Mouse (Mus musculus) stomach, embryonic 14.5 days (tissue): Measurements from ENCODE around the gene Tmem9b. TPM values are rescaled to one million over a fixed set of nuclear protein-coding genes. Genes with fewer than 3 reads are reported as not detected.

Experiments used
- ATAC-seq: fragments of 200-750 bp; cut with Nextera tagmentation; 2 replicates; pipeline ENCODE4 v1.8.0; 2017; ENCODE audit warnings: low read depth, moderate TSS enrichment; ENCODE audit not compliant: insufficient number of reproducible peaks, insufficient read depth, low FRiP score
- H3K27ac ChIP-seq: fragments of 300-500 bp; sonication (generic); 2 replicates; pipeline ENCODE4 v1.5.1; 2014; ENCODE audit warnings: mild to moderate bottlenecking, low read length, moderate library complexity, mixed read lengths
- H3K27me3 ChIP-seq: fragments of 300-500 bp; sonication (generic); 2 replicates; pipeline ENCODE4 v1.6.1; 2014; ENCODE audit warnings: low read length, control low read depth, mixed read lengths; ENCODE audit not compliant: control insufficient read depth, insufficient read depth
- H3K36me3 ChIP-seq: fragments of 300-500 bp; sonication (generic); 2 replicates; pipeline ENCODE4 v1.6.1; 2014; ENCODE audit warnings: mild to moderate bottlenecking, control low read depth, low read length, moderate library complexity, mixed read lengths; ENCODE audit not compliant: control insufficient read depth, insufficient read depth
- H3K4me1 ChIP-seq: fragments of 300-500 bp; sonication (generic); 2 replicates; pipeline ENCODE4 v1.6.1; 2014; ENCODE audit warnings: low read length, control low read depth, mixed read lengths; ENCODE audit not compliant: control insufficient read depth, insufficient read depth
- H3K4me2 ChIP-seq: fragments of 300-500 bp; sonication (generic); replicated peaks from 2 replicates; pipeline ENCODE4 v1.6.1; 2014; ENCODE audit warnings: low read depth, low read length, control low read depth
- H3K4me3 ChIP-seq: fragments of 300-500 bp; sonication (generic); 2 replicates; pipeline ENCODE4 v1.5.1; 2014; ENCODE audit warnings: low read depth, low read length, control low read depth
- H3K9ac ChIP-seq: fragments of 300-500 bp; sonication (generic); replicated peaks from 2 replicates; pipeline ENCODE4 v1.6.1; 2014; ENCODE audit warnings: low read depth, mild to moderate bottlenecking, control low read depth, low read length, moderate library complexity, mixed read lengths
- H3K9me3 ChIP-seq: fragments of 300-500 bp; sonication (generic); 2 replicates; pipeline ENCODE4 v1.6.1; 2016; ENCODE audit warnings: low read depth, low read length, control low read depth; ENCODE audit not compliant: control insufficient read depth
- WGBS: fragments of 180-500 bp; shearing (Covaris S2); extraction: QIAGEN DNeasy Blood & Tissue Kit; methylation state at CpG from one replicate; pipeline ENCODE4 v1.1.7; 2014; 5-methylcytosine and 5-hydroxymethylcytosine counted together
- polyA plus RNA-seq: library from polyadenylated mRNA; unstranded; fragments of >200 nt; fragmentation: Nextera tagmentation; extraction: Ambion mirVana; gene quantifications from 2 replicates; pipeline ENCODE4 v1.2.1, GENCODE M21; 2014

Gene Tmem9b
- polyA plus RNA-seq, 1 experiment from 2014 or later = 58.8 TPM

- Histone ChIP-seq H3K9ac (no peak overlapping the region), H3K36me3 (no peaks in the 10 kb centered on the region), H3K9me3 (no peaks in the 10 kb centered on the region), H3K4me2 (no peak overlapping the region), H3K4me1 (0 out of 2 replicates have a peak, but pooled peaks cover 8% of the 10 kb centered on the region), H3K27me3 (no peaks in the 10 kb centered on the region), H3K4me3 (no peak overlapping the region), H3K27ac (no peak overlapping the region)
- no peak for ATAC-seq
- 72% methylated on average over 5 of the region's 5 CpGs for WGBS
Measured at GRCm38 (mm10) chr7:109690961-109691360, 61.7 kb downstream of the Tmem9b start.

DNA sequence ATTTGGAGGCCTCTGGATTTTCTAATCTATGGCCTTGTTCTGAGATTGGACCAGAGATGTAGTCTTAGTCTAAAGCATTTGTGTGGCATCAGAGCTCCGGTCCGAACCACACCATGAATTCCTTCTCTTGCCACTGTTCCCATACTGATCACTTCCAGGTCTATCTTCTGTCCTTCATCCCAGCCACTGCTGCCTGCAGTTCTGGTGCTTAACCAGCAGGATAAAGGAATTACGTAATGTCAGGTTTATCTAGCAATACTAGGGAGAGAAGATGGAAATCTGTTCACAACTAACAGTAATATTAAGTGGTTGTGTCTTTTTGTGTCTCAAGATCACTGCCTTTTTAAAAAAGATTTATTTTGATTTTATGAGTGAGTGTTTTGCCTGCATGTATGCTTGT lies 62.6 kb downstream of the Tmem9b start:
- Histone ChIP-seq H3K9me3 (no peaks in the 10 kb centered on the region), H3K9ac (no peak overlapping the region), H3K36me3 (no peaks in the 10 kb centered on the region), H3K4me3 (no peak overlapping the region), H3K27me3 (no peaks in the 10 kb centered on the region), H3K27ac (no peak overlapping the region), H3K4me2 (no peak overlapping the region), H3K4me1 (0 out of 2 replicates have a peak, but pooled peaks cover 9% of the 10 kb centered on the region)
- no peak for ATAC-seq
- 92% methylated on average over 3 of the region's 3 CpGs for WGBS

DNA sequence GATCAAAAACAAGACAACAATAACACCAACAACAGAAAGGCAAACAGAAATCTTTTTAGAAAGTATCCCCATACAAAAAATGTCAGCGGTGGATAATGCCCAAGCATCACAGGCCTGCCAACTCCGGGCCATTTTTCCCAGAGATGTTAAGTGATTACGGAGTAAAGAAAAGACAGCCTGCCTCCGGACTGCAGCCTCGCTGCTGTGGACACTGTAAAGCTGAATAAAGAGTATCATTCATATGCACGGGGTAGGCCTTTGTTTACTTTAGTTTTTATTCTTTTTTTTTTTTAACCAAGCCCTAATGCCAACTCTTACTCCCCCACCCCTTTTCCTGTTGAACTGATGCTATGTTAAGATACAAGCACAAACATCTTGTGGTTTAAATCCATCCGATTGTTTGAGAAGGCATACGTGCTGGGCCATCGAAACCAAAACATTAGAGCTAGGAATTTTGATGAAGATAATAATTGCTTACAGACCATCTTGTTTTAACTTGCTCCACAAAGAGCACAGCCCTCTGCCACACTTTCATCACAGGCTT lies 66.0 kb downstream of the Tmem9b start:
- Histone ChIP-seq H3K9ac (no peak overlapping the region), H3K36me3 (no peaks in the 10 kb centered on the region), H3K27ac (no peak overlapping the region; the same call in 1 of the 2 replicates), H3K4me2 (no peak overlapping the region), H3K4me1 (0 out of 2 replicates have a peak, but pooled peaks cover 9% of the 10 kb centered on the region), H3K4me3 (no peak overlapping the region), H3K9me3 (no peaks in the 10 kb centered on the region), H3K27me3 (no peaks in the 10 kb centered on the region)
- no peak; the same call in 1 of the 2 replicates for ATAC-seq
- 24% methylated on average over 9 of the region's 9 CpGs for WGBS

Other genes with a start within 250 kb of the Tmem9b start
- gene Trim66, start 244.7 kb downstream of the Tmem9b start, polyA plus RNA-seq = 0.04 and 0.09 TPM in 2 replicates
- 163 and 168 TPM in 2 replicates for gene Rpl27a, start 233.7 kb downstream of the Tmem9b start, polyA plus RNA-seq
- gene St5, start 49.3 kb downstream of the Tmem9b start, polyA plus RNA-seq = 53.3 and 62.3 TPM in 2 replicates
- gene Akip1, start 49.2 kb downstream of the Tmem9b start, polyA plus RNA-seq = 36.3 and 36.9 TPM in 2 replicates
- gene BC051019, start 29.0 kb downstream of the Tmem9b start, polyA plus RNA-seq = 0.14 TPM in 1 of 2 replicates, not detected in the other
- not detected in 2 replicates for gene Ascl3, start 21.1 kb downstream of the Tmem9b start, polyA plus RNA-seq
- 0.94 and 1.4 TPM in 2 replicates for gene Nrip3, start 29.1 kb upstream of the Tmem9b start, polyA plus RNA-seq
- 1.9 and 2.2 TPM in 2 replicates for gene Scube2, start 112.8 kb upstream of the Tmem9b start, polyA plus RNA-seq
- 51.3 and 52.4 TPM in 2 replicates for gene Dennd5a, start 207.6 kb upstream of the Tmem9b start, polyA plus RNA-seq
- 70.8 and 75.7 TPM in 2 replicates for gene Tmem41b, start 234.1 kb upstream of the Tmem9b start, polyA plus RNA-seq